Mouse (Mus musculus): ENCODE data around the gene Ldlrap1. TPM values are rescaled to one million over a fixed set of nuclear protein-coding genes. Genes with fewer than 3 reads are reported as not detected.

Gene Ldlrap1
- total RNA-seq, 1 experiment from 2014 or later, result 25.7 TPM

DNA sequence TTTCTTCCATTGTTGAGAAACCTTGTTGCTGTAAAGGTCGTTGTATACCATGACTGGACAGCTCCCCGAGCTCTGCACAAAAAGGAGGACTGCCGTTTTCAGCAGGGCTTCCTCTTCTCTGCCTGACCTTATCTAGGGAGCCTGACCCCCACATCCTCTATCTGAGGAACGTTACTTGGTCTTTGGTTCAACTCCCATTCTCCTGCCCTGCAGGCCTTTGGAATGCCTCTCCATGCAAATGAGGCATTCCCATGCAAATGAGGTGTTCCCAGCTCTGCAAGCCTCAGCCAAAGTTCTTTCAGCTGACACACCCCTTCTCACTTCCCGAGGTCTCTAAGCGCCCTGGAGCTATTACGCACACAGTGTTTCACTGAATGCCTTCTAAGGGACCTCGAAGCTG lies 37.7 kb downstream of the Ldlrap1 start:
- ATAC-seq (ENCODE audit: extremely low read depth, insufficient number of reproducible peaks, low FRiP score, poor library complexity, severe bottlenecking), result peak; percentile 27; the same call in 1 of the 2 replicates

DNA sequence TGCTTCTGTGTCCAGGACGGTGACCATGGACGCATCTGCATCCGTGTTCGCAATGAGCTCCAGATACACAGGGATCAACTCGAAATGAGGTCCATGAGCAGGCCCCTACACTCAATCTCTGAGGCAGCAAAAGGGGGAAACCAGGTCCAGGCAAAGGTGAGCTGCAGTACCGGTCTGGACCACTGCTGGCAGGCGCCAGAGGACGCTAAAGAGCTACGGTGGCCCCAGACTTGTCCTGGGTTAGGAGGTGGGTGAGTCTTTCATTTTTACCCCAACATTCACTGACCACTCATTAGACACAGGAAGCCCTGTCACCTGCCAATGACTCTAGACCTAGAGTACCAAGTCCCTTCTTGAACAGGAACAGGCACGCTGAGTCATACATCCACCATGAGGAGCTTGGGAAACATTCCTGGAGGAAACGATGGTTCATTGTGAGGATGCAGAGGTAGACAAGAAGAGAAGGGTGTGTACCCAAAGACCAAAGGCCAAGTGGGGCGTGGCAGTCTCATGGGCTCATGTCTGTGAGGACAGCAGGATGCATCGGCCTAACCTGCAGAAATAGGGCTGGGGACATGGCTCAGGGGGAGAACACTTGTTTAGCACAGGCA lies 42.0 kb downstream of the Ldlrap1 start:
- ATAC-seq (ENCODE audit: extremely low read depth, insufficient number of reproducible peaks, low FRiP score, poor library complexity, severe bottlenecking), result no peak

DNA sequence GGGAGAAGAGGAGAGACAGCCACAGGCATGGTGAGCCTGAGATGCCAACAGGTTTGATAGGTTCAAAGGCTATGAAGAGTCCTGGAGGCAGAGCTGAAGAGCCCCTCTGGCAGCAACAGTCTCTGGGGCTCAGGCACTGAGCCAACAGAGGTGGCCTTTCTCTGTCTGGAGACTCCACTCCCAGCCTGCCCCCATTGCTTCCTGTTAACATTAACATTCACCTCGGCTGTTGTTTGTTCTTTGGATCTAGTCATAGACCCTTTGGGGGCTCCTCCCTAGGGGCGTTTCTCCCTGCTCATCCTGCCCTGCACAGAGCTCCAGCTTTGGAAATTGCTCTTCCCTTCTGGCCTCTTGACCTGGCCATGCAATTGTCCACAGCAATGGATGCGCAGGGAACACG lies 42.9 kb downstream of the Ldlrap1 start:
- ATAC-seq (ENCODE audit: extremely low read depth, insufficient number of reproducible peaks, low FRiP score, poor library complexity, severe bottlenecking), result no peak

DNA sequence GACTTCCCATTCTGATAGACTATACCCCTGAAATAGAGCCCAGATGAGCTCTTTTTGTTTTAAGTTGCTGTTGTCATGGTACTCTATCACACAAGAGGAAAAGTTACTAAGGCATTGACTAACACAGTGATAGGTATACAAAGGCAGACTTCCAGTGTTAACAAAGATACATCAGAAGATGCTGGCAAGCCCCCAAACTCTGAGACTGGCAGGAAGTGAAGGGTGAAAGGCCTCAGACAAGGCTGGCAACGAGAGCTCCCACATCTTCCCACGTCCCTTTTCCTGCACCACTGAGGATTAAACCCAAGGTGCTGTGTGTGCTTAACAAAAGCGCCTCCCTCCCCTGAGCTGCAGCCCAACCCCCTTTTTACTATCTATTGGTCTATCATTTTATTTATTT lies 44.6 kb downstream of the Ldlrap1 start:
- no peak for ATAC-seq (ENCODE audit: extremely low read depth, insufficient number of reproducible peaks, low FRiP score, poor library complexity, severe bottlenecking)

DNA sequence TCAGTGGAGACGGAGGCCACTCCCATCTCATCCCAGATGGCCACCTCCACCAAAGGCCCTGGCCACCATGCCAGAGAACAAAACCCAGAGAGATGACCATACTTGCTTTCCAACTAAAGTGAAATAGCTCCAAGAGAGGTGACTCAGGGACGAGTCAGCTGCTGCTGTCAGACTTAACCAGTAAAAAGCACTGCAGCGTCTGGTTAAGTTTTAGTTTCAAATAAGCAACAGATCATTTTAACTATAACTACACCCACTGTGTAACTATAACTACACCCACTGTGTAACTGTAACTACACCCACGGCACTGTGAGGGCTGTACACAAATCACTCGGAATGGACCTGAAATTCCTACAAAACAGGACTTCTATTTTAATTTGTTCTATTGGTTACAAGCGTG lies 46.7 kb downstream of the Ldlrap1 start:
- ATAC-seq (ENCODE audit: extremely low read depth, insufficient number of reproducible peaks, low FRiP score, poor library complexity, severe bottlenecking), result no peak

DNA sequence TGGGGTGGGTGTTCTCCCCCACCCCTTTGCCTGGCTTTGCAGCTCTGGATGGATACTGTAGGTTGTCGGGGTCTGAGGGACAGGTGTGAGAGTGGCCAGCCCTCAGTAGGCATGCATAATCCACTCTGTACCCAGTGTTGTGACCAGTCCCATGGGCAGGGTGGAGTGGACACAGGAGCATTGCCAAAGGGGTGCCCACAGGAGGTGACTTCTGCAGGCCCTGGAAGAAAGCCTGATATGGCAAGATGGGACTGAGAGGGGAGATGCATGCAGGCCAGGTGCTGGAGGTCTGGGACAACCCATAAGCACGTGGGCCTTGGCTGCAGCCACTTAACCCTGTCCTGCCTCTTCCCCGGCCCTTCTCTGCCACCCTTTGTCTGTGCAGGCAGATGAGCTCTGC lies 47.5 kb downstream of the Ldlrap1 start:
- ATAC-seq (ENCODE audit: extremely low read depth, insufficient number of reproducible peaks, low FRiP score, poor library complexity, severe bottlenecking), result peak; percentile 6; the same call in 1 of the 2 replicates

DNA sequence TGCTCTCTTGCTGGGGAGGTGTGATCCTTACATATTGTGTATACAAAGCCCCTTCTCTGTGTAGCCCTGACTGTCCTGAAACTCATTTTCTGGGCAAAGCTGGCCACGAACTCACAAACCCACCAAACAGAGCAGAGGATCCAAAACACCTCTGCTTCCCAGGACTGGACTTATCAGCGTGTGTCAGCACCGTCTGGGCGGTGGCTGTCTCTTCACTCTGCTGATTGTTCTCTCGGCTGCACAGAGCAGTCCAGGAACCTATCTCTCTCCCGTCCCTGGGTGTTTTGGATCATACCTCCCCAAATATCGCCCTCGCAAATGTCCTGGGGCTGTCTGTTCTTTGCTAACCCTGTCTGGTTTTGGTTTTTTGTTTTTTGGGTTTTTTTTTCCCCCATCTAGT lies 48.3 kb downstream of the Ldlrap1 start:
- no peak for ATAC-seq (ENCODE audit: extremely low read depth, insufficient number of reproducible peaks, low FRiP score, poor library complexity, severe bottlenecking)

DNA sequence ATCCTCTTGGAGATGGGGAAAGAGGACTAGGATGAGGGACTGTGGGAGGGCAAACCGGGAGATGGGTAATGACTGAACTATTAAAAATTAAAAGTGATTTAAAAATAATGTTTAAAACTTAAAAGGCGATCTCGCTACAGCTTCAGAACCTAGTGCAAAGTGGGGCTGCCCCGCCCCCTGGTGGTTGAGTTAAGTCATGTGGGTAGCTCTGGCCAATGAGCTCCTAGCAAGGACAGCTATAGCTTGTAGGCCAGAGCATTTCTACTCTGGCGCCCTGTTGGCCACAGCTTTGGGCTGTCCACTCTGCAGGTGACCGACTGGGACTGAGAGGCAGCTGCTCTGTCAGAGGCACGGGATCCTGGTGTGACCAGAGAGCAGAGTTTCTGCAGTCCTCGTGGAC lies 53.9 kb downstream of the Ldlrap1 start:
- ATAC-seq (ENCODE audit: extremely low read depth, insufficient number of reproducible peaks, low FRiP score, poor library complexity, severe bottlenecking), result peak; percentile 87

DNA sequence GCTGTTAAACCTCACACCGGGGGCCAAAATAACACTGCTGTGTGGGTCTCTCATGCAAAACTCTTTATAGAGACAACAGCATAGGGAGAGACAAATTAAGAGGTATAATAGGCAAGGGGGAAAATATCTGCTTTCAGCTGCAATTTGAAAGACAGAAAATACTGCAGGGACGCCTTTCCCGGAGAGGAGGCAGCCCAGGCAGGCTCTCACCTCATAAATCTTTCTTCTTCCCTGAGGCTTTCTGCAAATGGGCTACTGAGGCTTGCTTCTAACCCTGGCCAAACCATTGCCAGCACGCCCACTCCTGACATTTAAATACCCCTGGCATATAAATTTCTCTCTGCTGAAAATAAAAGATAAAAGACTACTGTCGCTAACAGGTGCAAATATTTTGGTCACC lies 62.5 kb downstream of the Ldlrap1 start:
- ATAC-seq (ENCODE audit: extremely low read depth, insufficient number of reproducible peaks, low FRiP score, poor library complexity, severe bottlenecking), result no peak

DNA sequence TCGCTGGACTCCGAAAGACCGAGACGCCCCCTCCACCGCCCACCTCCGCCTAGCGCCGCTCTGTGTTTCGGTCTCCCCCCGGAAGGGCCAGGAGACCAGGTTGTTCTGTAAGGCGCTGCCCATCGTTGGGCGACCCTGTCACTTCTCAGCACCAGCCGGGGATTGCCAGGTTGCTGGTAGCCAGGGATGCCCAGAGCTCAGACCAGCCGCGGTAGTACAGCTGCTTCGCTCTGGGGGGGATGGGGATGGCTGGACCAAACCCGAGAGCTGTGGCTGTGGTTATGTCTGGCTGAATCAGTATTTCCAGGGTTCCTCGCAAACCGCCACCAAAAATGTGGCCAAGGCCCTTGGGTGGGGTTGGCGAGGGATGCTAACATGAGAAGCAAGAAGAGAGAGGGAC lies 63.2 kb downstream of the Ldlrap1 start:
- ATAC-seq (ENCODE audit: extremely low read depth, insufficient number of reproducible peaks, low FRiP score, poor library complexity, severe bottlenecking), result no peak

DNA sequence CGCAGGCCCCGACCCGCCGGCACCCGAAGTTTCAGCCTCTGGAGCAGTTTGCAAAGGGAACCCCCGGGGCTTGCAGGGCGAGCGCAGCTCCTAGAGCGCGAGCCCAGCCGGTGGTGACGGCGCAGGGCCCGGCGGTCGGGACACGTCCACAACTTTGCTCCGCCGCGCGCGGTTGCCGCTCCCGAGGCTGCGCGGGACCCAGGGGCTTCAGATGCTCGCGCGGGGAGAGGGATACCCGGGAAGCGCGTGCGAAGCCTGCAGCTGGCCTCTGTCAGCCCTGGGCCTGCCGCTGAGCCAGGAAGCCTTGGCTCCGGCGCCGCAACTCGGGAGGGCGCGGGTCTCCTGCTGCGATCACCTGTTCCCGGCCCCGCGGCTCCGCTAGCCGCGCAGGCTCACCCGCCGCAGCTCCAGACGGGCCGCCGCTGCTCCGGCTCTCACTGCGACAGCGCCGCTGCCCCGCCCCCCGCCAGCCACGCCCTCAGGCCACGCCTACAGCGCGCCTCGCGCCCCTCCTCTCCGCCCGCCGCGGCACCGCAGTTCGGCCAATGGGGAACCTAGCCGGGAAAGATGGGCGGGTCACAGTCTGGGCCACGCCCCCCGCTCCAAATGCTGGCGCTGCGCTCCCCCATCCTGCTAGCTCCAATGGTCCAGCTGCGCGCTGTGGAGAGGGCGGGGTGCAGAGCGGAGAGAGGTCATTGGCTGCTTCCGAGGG lies 63.8 kb downstream of the Ldlrap1 start, which contains the start of gene Man1c1:
Gene Man1c1, minus strand, starts transcription at position 456 of the 712 bp plus-strand sequence.
- ATAC-seq (ENCODE audit: extremely low read depth, insufficient number of reproducible peaks, low FRiP score, poor library complexity, severe bottlenecking), result peak; percentile 84

DNA sequence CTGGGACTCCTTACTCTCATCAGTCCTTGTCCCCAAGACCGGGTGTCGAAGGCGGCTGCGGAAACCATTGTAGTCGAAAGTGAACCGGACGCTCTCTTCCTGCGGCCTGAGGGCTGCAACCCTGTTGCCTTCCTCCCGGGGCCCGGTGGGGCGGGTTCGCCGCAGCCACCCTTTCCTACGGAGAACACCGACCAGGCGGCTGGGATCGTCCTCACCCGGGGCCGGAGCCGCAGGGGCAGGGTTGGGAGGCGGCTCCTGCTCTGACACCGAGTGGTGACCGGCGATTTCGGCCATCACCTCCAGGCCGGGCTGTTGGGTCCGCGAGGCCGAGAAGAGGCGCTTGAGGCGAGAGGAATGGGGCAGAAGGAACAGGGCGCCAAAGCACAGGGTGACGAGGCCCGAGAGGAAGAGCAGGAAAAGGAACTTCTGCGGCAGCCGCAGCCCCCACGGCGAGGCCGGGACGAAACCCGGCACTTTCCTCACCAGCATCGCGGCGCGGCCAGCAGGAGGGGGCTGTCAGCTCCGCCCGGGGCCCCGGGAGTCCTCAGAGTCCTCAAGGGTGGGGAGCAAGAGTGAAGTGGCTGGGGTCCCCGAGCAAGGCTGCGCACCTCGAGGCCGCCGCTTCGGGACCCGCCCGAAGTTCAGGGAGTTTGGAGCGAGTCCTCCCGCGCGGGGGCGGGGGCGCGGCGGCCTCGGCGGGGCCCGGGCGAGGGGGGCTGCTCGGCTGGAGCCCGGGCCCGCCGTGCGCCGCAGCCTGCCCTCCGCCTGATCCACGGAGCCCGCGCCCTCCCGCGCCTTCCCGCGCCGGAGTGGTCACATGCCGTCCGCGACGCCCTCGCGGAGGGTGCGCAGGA lies 64.6 kb downstream of the Ldlrap1 start:
- ATAC-seq (ENCODE audit: extremely low read depth, insufficient number of reproducible peaks, low FRiP score, poor library complexity, severe bottlenecking), result no peak

DNA sequence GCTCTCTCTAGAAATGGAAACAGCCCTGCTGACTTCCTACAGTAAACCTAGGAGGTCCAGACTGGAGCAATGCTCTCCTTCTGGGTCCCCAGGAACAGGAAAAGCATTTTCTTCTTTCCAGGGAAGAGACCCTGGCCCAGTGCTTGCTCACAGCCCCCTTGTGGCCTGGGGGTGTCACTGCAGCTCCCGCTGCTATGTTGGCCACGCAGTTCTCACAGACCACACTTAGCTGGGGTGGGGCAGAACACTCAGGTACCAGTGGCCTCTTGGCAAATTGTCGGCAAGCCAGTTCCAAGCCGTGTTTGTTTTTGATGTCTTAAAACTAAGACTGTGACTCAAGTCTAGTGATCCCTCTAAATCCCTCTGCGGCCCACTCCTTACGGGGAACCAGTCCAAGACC lies 65.9 kb downstream of the Ldlrap1 start:
- peak; percentile 53 for ATAC-seq (ENCODE audit: extremely low read depth, insufficient number of reproducible peaks, low FRiP score, poor library complexity, severe bottlenecking)

DNA sequence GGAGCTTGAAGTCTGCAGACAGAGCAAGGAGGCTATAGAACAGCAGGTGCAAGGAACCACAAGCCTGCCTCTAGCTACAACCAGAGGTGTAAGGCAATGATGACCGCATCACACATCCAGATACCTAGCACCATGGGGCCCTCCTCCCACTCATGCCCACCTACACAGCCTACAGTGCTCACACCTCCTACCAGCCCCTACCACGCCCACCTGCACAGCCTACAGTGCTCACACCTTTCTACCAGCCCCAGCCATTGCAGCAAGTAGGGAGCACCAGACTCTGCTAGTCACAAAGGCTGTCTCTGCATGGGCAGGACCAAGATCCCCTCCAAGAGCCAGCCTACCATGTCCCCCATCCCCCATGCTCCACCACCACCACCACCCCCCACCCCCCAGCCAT lies 66.9 kb downstream of the Ldlrap1 start:
- no peak for ATAC-seq (ENCODE audit: extremely low read depth, insufficient number of reproducible peaks, low FRiP score, poor library complexity, severe bottlenecking)

DNA sequence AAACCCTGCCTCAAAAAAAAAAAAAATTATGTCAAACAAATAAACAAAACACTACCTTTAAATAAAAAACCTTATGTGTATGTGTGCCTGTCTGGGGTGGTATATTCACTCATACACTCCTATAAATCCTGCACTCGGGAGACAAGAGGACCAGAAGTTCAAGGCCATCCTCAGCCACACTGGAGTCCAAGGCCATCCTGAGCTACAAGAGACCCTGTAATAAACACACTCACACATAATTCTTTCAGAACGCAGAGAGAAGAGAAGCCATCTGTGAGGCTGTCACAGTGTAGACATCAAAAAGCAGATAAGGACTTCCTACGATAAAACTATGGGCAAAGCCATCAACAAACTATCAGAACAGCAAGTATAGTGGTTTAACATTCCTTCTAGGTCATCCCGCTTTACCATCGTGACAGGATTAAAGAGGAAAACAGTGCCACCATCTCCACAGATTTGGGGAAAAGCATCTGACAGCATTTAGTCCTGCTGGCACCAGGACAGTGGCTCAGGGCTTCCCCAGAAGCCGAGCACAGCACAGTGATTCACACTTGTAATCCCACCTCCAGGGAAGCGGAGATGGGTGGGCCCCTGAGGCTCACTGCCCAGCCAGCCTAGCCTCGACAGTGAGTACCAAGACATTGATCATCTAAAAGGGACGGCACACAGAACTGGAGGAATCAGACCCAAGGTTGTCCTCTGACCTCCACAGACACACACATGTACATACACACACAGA lies 74.5 kb downstream of the Ldlrap1 start:
- ATAC-seq (ENCODE audit: extremely low read depth, insufficient number of reproducible peaks, low FRiP score, poor library complexity, severe bottlenecking), result no peak

DNA sequence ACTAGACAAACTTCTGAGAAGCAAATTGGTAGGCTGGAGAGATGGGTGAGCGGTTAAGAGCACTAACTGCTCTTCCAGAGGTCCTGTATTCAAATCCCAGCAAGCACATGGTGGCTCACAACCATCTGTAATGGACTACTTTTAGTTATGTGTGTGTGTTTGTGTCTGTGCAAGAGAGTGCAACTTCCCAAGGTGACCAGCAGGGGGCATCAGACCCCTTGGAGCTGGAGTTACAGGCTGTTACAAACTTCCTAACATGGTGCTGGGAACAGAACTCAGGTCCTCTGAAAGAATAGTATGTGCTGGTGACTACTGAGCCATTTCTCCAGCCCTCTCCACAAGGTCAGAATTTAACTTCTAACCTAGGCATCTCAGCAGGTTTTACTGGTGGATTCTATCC lies 75.4 kb downstream of the Ldlrap1 start:
- no peak for ATAC-seq (ENCODE audit: extremely low read depth, insufficient number of reproducible peaks, low FRiP score, poor library complexity, severe bottlenecking)
